Mouse (Mus musculus): ENCODE measurements around the gene Adcy5. TPM values are rescaled to one million over a fixed set of nuclear protein-coding genes. Genes with fewer than 3 reads are reported as not detected.
A peak's percentile ranks its signal among the peaks of the same experiment; 100 is the strongest.

The Adcy5 gene
- total and polyA plus RNA-seq, 2 experiments from 2014 or later = 7.0 to 57.8 TPM

DNA sequence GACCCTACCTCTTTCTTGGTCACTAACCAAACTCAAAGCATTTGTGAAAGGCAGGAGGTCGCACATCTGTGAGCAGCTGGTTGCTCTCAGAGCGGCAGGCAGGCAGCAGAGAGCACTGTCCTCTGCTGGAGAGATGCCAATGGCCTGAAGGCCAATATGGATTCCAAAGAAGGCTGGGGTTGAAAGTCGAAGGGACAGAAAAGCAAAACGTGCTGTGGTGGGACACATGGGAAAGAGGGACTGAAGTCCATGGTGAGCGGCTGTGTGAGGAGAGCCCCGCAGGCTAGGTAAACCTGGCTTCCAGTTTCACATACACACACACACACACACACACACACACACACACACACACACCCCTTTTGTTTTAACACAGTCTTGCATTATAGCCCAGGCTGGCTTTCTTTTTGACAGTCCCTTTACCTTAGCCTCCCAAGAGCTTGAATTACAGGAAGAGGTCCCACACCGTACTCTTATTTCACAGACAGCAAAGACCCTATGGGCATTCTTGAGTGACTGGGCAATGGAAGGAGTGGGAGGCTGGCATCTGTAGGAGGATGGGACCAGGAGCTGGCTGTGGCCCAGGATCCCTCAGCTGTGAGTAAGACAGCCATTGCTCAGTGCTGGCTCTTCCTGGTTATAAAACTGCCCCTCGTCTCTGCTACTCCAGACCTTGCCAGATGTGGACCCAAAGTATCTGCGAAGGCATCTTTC, 45.9 kb downstream of the Adcy5 start:
- ATAC-seq = no peak
- TF ChIP-seq CTCF (IDR thresholded peaks at IDR 0.05; ENCODE audit: low read depth) = no peak
- Histone ChIP-seq H3K9me3 (ENCODE audit: low read length) (no peaks in the 10 kb centered on the region), H3K4me3 (ENCODE audit: low read depth, low read length) (no peak overlapping the region), H3K4me2 (ENCODE audit: low read depth) (no peak overlapping the region), H3K4me1 (ENCODE audit: insufficient read depth) (no peaks in the 10 kb centered on the region), H3K9ac (no peak overlapping the region), H3K27me3 (ENCODE audit: insufficient read depth, low read length) (no peaks in the 10 kb centered on the region), H3K27ac (ENCODE audit: low read depth, low read length) (no peak overlapping the region), H3K36me3 (ENCODE audit: insufficient read depth) (no peaks in the 10 kb centered on the region)
- DNase-seq = no peak
- WGBS = 80% methylated on average over 9 of the region's 9 CpGs

DNA sequence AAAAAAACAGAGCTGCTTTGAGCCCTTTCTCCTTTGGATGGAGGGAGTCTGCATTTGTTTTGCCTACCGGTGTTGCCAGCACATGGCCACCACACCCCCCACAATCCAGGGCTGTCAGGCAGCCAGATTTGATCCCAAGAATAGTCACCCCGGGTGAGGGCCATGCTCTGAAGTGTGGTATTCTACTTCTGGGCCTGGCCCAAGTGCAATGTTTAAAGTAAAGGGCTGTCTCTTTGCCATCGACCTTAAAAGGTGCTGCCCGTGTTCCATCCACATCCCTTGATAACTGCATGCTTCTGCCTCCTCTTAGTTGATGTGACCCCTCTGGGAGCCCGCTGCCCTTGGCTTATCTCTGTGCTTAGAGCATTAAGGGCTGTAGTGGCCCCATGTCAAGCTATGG, 46.6 kb downstream of the Adcy5 start:
- H3K4me2 ChIP-seq (ENCODE audit: low read depth) = no peak overlapping the region
- WGBS = 82% methylated on average over 5 of the region's 5 CpGs
- H3K4me1 ChIP-seq (ENCODE audit: insufficient read depth) = 0 out of 2 replicates have a peak, but pooled peaks cover 3% of the 10 kb centered on the region
- H3K4me3 ChIP-seq (ENCODE audit: low read depth, low read length) = no peak overlapping the region
- TF ChIP-seq CTCF (IDR thresholded peaks at IDR 0.05; ENCODE audit: low read depth) = no peak
- DNase-seq = no peak
- no peaks in the 10 kb centered on the region for H3K9me3 ChIP-seq (ENCODE audit: low read length)
- ATAC-seq = no peak
- no peaks in the 10 kb centered on the region for H3K27me3 ChIP-seq (ENCODE audit: insufficient read depth, low read length)
- H3K9ac ChIP-seq = no peak overlapping the region
- H3K36me3 ChIP-seq (ENCODE audit: insufficient read depth) = no peaks in the 10 kb centered on the region
- no peak overlapping the region for H3K27ac ChIP-seq (ENCODE audit: low read depth, low read length)

DNA sequence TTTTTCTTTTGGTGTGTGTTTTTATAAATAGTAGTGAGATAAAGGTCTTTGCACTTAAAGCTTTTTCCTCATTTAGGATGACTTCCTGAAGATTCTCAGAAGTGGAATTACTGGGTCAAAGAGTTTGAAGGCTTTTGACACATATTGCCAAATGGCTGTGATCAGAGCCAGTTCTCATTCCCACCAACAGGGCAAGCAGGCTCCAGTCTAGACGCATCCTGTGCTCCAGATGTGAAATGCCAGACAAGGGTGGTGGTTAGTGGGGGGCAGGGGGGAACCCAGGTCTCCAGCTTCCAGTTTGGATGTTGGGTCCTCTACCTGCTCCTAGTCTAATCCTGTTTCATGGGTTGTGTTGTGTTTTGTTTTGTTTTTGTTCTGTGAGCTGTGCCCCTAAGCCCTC, 48.8 kb downstream of the Adcy5 start:
- 88% methylated on average over 1 of the region's 1 CpGs for WGBS
- no peak for ATAC-seq
- H3K4me2 ChIP-seq (ENCODE audit: low read depth) = no peak overlapping the region

DNA sequence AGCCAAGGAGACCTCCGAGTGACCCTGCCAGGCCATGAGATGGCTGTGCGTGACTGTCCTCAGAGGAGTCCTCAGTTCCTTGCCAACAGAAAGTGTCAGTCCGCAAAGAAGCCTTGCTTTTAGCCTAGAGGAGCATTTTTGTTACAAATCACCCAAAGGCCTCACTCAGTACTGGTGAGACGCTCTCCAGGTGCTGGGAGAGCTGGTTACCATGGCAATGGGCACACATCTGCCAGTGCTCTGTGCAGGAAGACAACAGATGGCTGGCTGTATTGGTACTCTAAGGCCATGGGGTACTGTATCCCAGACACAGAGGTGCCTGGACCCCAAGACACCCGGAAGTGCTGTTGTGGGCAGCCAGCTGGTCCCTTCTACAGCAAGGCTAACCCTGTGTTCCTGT, 51.0 kb downstream of the Adcy5 start:
- ATAC-seq (peak; percentile 71), DNase-seq (peak; percentile 32)
- no peak overlapping the region for H3K27ac ChIP-seq (ENCODE audit: low read depth, low read length)
- no peaks in the 10 kb centered on the region for H3K27me3 ChIP-seq (ENCODE audit: insufficient read depth, low read length)
- H3K9ac ChIP-seq = no peak overlapping the region
- no peak overlapping the region for H3K4me2 ChIP-seq (ENCODE audit: low read depth)
- H3K4me3 ChIP-seq (ENCODE audit: low read depth, low read length) = no peak overlapping the region
- H3K36me3 ChIP-seq (ENCODE audit: insufficient read depth) = no peaks in the 10 kb centered on the region
- no peak for TF ChIP-seq CTCF (IDR thresholded peaks at IDR 0.05; ENCODE audit: low read depth)
- no peaks in the 10 kb centered on the region for H3K9me3 ChIP-seq (ENCODE audit: low read length)
- WGBS = 59% methylated on average over 5 of the region's 5 CpGs
- peaks cover 7% of the 10 kb centered on the region; the same call in 1 of the 2 replicates for H3K4me1 ChIP-seq (ENCODE audit: insufficient read depth)

More for the DNA sequence above, 48.8 kb downstream of the Adcy5 start:
- no peaks in the 10 kb centered on the region for H3K36me3 ChIP-seq (ENCODE audit: insufficient read depth)
- H3K27ac ChIP-seq (ENCODE audit: low read depth, low read length) = no peak overlapping the region
- no peak for TF ChIP-seq CTCF (IDR thresholded peaks at IDR 0.05; ENCODE audit: low read depth)
- no peak overlapping the region for H3K4me3 ChIP-seq (ENCODE audit: low read depth, low read length)
- peaks cover 7% of the 10 kb centered on the region; the same call in 1 of the 2 replicates for H3K4me1 ChIP-seq (ENCODE audit: insufficient read depth)
- DNase-seq = no peak
- no peak overlapping the region for H3K9ac ChIP-seq
- H3K27me3 ChIP-seq (ENCODE audit: insufficient read depth, low read length) = no peaks in the 10 kb centered on the region
- no peaks in the 10 kb centered on the region for H3K9me3 ChIP-seq (ENCODE audit: low read length)

DNA sequence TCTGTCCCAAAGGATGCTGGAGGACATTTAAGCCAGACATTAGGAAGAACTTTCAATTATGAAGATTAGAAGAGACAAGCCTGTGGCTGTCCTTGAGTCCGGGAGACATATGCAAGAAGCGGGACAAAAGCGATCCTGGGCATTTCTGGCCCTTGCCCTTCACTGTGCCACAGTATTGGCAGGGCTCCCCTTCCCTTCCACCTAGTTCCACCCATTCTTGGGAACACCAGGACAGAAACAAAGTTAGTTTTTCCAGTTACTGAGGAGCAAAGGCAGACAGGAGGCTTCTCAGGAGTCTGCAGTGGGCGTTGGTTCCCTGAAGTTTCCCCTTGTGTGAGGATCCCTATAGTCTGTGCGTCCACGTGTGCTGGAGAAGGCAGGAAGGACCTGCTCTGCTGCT, 51.7 kb downstream of the Adcy5 start:
- no peaks in the 10 kb centered on the region for H3K9me3 ChIP-seq (ENCODE audit: low read length)
- no peaks in the 10 kb centered on the region for H3K36me3 ChIP-seq (ENCODE audit: insufficient read depth)
- no peak overlapping the region for H3K27ac ChIP-seq (ENCODE audit: low read depth, low read length)
- H3K4me2 ChIP-seq (ENCODE audit: low read depth) = no peak overlapping the region
- no peak for TF ChIP-seq CTCF (IDR thresholded peaks at IDR 0.05; ENCODE audit: low read depth)
- no peak overlapping the region for H3K4me3 ChIP-seq (ENCODE audit: low read depth, low read length)
- WGBS = 87% methylated on average over 6 of the region's 6 CpGs
- no peak for ATAC-seq
- no peak overlapping the region for H3K9ac ChIP-seq
- H3K4me1 ChIP-seq (ENCODE audit: insufficient read depth) = peaks cover 7% of the 10 kb centered on the region; the same call in 1 of the 2 replicates
- H3K27me3 ChIP-seq (ENCODE audit: insufficient read depth, low read length) = no peaks in the 10 kb centered on the region
- DNase-seq = no peak

DNA sequence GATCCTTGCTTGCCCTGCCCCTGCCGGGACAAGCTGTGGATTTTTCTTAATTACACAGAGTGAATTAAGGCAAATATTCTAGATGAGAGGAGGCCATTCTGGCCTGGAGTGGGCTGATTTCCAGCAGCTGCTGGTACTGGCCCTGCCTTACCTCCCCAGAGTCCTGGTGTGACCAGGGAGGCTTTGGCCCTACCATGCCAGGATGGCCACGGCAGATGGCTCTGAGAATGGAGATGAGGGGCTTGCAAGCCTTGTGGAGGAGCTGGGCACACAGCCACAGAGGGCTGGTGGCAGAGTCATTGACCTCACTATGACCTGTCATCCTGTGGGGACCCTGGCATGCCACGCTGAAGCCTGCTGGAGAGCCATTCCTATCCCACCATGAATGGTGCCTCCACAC, 54.1 kb downstream of the Adcy5 start:
- 78% methylated on average over 3 of the region's 3 CpGs for WGBS
- DNase-seq = no peak
- Histone ChIP-seq H3K4me1 (ENCODE audit: insufficient read depth) (peaks cover 7% of the 10 kb centered on the region; the same call in 1 of the 2 replicates), H3K27me3 (ENCODE audit: insufficient read depth, low read length) (no peaks in the 10 kb centered on the region), H3K27ac (ENCODE audit: low read depth, low read length) (no peak overlapping the region), H3K4me2 (ENCODE audit: low read depth) (no peak overlapping the region), H3K36me3 (ENCODE audit: insufficient read depth) (no peaks in the 10 kb centered on the region), H3K9me3 (ENCODE audit: low read length) (no peaks in the 10 kb centered on the region), H3K4me3 (ENCODE audit: low read depth, low read length) (no peak overlapping the region), H3K9ac (no peak overlapping the region)
- no peak for TF ChIP-seq CTCF (IDR thresholded peaks at IDR 0.05; ENCODE audit: low read depth)
- ATAC-seq = no peak

DNA sequence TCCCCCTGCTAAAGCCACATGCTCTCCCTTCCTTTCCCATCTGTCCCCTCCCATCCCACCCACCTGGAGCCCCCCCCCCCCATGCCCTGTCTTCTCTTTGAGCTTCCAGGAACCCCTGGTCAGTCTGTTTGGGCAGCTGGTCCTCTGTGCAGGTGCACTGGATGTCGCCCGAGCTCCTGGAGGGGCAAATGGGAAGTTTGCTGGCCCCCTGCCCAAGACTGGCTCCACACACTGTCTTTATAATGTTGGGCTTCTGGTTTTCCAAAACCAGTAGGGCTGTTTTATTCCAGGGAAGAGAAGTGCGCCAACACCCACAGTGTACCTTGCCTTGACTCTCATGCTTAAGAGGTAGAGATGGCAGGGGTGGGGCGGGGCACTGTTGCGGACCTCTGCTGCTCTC, 55.1 kb downstream of the Adcy5 start:
- Histone ChIP-seq H3K9ac (no peak overlapping the region), H3K4me3 (ENCODE audit: low read depth, low read length) (no peak overlapping the region), H3K36me3 (ENCODE audit: insufficient read depth) (no peaks in the 10 kb centered on the region), H3K4me1 (ENCODE audit: insufficient read depth) (peaks cover 7% of the 10 kb centered on the region), H3K4me2 (ENCODE audit: low read depth) (no peak overlapping the region), H3K9me3 (ENCODE audit: low read length) (no peaks in the 10 kb centered on the region), H3K27ac (ENCODE audit: low read depth, low read length) (no peak overlapping the region), H3K27me3 (ENCODE audit: insufficient read depth, low read length) (no peaks in the 10 kb centered on the region)
- ATAC-seq (no peak), DNase-seq (no peak)
- WGBS = 77% methylated on average over 5 of the region's 5 CpGs
- TF ChIP-seq CTCF (IDR thresholded peaks at IDR 0.05; ENCODE audit: low read depth) = no peak
